Mouse (Mus musculus) left cerebral cortex, postnatal 36 days (tissue): ENCODE measurements around the gene Tekt2. TPM values are rescaled to one million over a fixed set of nuclear protein-coding genes. Genes with fewer than 3 reads are reported as not detected.

Experiments used
- DNase-seq, 2 experiments: peaks; one replicate each; pipeline ENCODE4 v3.0.0; 2021 to 2022; ENCODE audit warnings: low spot score in 2 of 2, mixed read lengths in 1 of 2
- intact Hi-C: fragments of 180-260 bp; cut with DNase I; formaldehyde crosslinking; loops from one replicate; pipeline ENCODE4 v1.15.1; 2025
- total RNA-seq, 2 experiments: library from RNA; stranded (reverse); gene quantifications; 2 replicates each; pipeline ENCODE4 v1.2.3; 2021

The Tekt2 gene
- total RNA-seq, 2 experiments from 2014 or later = 1.1 to 2.2 TPM

DNA sequence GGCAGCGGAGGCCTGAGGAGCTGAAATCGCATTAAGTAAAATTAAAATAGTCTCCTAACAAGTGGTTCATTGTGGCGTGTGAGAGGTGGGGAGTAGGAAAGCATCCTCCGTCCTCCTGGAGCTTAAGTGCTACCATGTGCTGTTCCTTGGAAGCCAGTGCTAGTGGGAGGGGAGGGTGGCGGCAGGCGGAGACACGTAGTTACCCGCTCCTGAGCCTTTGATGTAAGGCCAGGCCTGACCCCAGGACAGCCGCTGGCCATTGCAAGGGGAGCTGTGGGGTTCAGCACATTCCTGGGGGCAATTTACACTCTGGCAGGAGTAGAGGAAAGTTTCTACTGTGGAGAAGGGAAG lies 46.9 kb downstream of the Tekt2 start:
- intact Hi-C loops = no loop called here
- DNase-seq = no peak

DNA sequence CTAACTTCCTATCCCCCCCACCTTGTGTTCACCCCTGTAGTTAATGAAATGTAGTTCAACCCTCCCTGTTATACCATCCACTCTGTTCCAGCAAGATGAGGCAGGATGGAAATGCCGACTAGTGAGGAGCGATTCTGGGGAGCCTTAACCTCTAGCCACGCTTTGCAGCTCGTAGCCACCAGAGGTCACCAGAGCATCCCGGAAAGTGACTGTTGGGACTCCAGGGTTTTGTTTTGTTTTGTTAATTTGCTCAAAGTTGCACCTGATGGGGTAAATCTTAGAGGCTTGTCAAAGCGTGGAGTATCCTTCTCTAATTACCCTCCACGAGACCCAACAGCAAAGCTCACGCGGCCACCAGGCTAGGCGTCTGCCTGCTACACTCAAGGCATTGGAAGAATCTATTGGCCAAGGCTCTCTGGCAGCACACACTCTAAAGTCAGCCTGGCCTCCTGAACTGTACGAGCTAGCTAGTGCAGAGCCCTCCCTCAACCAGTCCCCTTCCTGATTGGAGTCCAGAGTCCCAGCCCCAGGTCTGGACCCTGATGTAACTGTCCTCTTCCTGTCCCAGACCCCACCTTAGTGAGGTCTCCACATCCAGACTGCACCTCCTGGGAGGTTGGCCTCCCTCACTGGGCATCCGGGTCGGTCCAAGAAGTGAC lies 47.5 kb downstream of the Tekt2 start:
- intact Hi-C loops = no loop called here
- no peak for DNase-seq

GRCm38 (mm10) chr4:126275681-126276131 lies 49.8 kb downstream of the Tekt2 start:
- no peak for DNase-seq
- intact Hi-C loops = no loop called here

GRCm38 (mm10) chr4:126275081-126275480 lies 50.4 kb downstream of the Tekt2 start:
- DNase-seq = no peak
- intact Hi-C loops = no loop called here

DNA sequence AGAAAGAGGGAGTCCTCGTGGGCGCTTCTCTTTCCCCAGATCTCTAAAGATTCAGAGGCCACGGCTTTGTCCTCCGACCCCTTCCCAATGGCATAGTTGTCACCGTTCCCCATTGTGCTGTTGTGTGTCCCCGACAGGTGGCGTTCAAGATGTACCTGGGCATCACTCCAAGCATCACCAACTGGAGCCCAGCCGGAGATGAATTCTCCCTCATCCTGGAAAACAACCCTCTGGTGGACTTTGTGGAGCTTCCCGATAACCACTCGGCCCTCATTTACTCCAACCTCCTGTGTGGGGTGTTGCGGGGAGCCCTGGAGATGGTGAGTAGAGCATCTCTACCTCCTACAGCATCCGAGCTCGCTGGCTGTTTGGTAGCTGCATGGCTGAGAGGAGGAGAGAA lies 51.7 kb downstream of the Tekt2 start:
- DNase-seq = peak in 1 of 2 experiments; percentile 49
- intact Hi-C loops = no loop called here

Other genes starting within 250 kb of the Tekt2 start
- 10 to 100 TPM; 13.0 to 14.5 TPM for gene Lsm10, start 229.1 kb downstream of the Tekt2 start, total RNA-seq
- gene Stk40, start 221.7 kb downstream of the Tekt2 start, total RNA-seq = 10 to 100 TPM; 27.4 to 30.4 TPM
- gene Eva1b, start 177.9 kb downstream of the Tekt2 start, total RNA-seq = 1 to 10 TPM; 3.0 to 3.8 TPM
- under 1 TPM; 0.76 to 0.77 TPM for gene Sh3d21, start 162.2 kb downstream of the Tekt2 start, total RNA-seq
- 100 to 1,000 TPM; 134 to 159 TPM for gene Thrap3, start 122.9 kb downstream of the Tekt2 start, total RNA-seq
- gene Map7d1, start 69.3 kb downstream of the Tekt2 start, total RNA-seq = 100 to 1,000 TPM; 288 TPM
- 10 to 100 TPM; 75.7 to 90.0 TPM for gene Trappc3, start 63.4 kb downstream of the Tekt2 start, total RNA-seq
- gene Col8a2, start 38.9 kb downstream of the Tekt2 start, total RNA-seq = 1 to 10 TPM; 1.6 to 1.7 TPM
- gene Adprhl2, start 4.0 kb downstream of the Tekt2 start, total RNA-seq = 10 to 100 TPM; 25.2 to 28.0 TPM
- 10 to 100 TPM; 23.7 to 43.1 TPM for gene Ago3, start 103.9 kb upstream of the Tekt2 start, total RNA-seq
- 10 to 100 TPM; 44.3 to 49.1 TPM for gene Ago1, start 142.9 kb upstream of the Tekt2 start, total RNA-seq
- 1 to 10 TPM; 5.1 to 7.5 TPM for gene Ago4, start 207.8 kb upstream of the Tekt2 start, total RNA-seq
- 1 to 10 TPM in 1 of 2 experiments, under 1 TPM in 1; 0.79 to 1.1 TPM for gene Clspn, start 231.2 kb upstream of the Tekt2 start, total RNA-seq